Mouse (Mus musculus) E14TG2a.4 (cell line): Measurements from ENCODE around the gene Stx17.

Source experiments
- H3K27me3 ChIP-seq: 2 replicates; pipeline ENCODE4 v1.6.1; 2014; ENCODE audit warnings: low read length, control low read depth; ENCODE audit not compliant: insufficient read depth
- H3K36me3 ChIP-seq: 2 replicates; pipeline ENCODE4 v1.6.1; 2014; ENCODE audit warnings: low read length, control low read depth; ENCODE audit not compliant: insufficient read depth
- H3K4me1 ChIP-seq: replicated peaks from 2 replicates; pipeline ENCODE4 v1.6.1; 2014; ENCODE audit warnings: low read depth, low read length, control low read depth
- H3K4me3 ChIP-seq: replicated peaks from 2 replicates; pipeline ENCODE4 v1.5.1; 2014; ENCODE audit warnings: mild to moderate bottlenecking, low read length
- H3K9me3 ChIP-seq: 2 replicates; pipeline ENCODE4 v1.6.1; 2014; ENCODE audit warnings: low read length, control low read depth
- CTCF ChIP-seq: conservative IDR thresholded peaks from 2 replicates; pipeline ENCODE4 v1.5.1; 2014; ENCODE audit warnings: low read length
- NANOG ChIP-seq: IDR thresholded peaks from 2 replicates; pipeline ENCODE4 v1.6.1; 2014; ENCODE audit warnings: borderline replicate concordance, low read length, mixed read lengths
- POU5F1 ChIP-seq: IDR thresholded peaks from 2 replicates; pipeline ENCODE4 v1.6.1; 2014; ENCODE audit warnings: low read length, borderline replicate concordance

The Stx17 gene

DNA sequence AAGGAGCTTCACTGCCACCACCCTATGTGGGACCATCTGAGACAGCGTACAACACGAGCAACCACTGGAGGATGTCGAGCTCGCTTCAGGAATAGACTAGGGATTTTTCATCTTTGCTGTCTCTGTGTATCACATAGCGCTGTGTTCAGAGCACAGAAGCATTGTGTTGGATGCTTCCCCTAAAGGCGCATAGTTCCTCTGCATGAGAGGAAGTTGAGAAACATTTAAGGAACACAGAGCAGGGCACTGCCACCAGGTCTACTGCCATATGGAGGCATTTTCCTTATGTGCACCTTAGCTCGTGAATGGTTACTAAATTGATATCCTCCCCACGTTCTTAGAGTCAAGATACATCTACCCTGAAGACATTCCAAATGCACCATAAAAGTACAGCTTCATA is 24.5 kb upstream of the Stx17 start:
- no peaks in the 10 kb centered on the region; the same call in 1 of the 2 replicates for H3K27me3 ChIP-seq
- no peaks in the 10 kb centered on the region for H3K4me1 ChIP-seq
- H3K4me3 ChIP-seq: no peak overlapping the region
- no peaks in the 10 kb centered on the region for H3K9me3 ChIP-seq
- no peaks in the 10 kb centered on the region for H3K36me3 ChIP-seq
- no peak for TF ChIP-seq CTCF

DNA sequence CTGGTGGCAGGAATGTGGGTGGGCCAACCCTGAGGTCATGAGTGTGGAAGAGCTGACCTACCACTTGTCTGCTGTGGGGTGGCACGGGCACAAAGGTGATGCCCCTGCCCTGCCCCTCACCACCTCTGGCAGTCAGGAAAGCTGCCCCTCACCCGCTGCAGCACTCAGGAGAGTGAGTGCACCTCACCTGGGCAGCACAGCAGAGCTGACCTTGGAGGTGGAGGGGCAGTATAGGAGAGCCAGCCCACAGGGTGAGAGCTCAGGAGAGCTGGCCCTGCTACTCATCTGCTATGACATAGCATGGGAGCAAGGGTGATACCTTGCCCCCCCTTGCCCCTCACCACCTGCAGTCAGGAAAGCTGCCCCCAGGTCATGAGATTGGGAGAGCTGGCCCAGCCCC is 22.7 kb upstream of the Stx17 start:
- H3K9me3 ChIP-seq: no peaks in the 10 kb centered on the region
- H3K36me3 ChIP-seq: no peaks in the 10 kb centered on the region
- H3K4me3 ChIP-seq: no peak overlapping the region
- TF ChIP-seq CTCF (no peak), POU5F1 (no peak), NANOG (no peak)
- no peaks in the 10 kb centered on the region for H3K4me1 ChIP-seq
- H3K27me3 ChIP-seq: no peaks in the 10 kb centered on the region; the same call in 1 of the 2 replicates

DNA sequence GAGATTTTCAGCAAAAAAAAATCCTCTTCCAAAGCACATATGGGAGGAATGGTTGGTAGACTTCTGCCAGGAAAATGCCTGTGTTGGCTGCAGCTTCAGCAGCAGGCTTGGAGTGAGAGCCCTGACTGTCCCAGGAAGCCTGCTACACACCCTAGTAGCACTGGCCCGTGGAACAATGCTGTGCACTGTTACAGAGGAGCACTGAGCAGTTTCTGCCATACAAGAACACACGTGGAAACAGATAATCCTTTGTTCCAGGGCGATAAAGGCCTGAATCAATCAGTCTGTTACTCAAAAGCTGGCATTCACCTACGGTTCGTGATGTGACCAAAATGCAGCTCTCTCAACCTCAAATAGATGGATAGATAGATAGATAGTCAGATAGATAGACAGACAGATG is 19.3 kb upstream of the Stx17 start:
- TF ChIP-seq CTCF: no peak
- TF ChIP-seq NANOG: no peak
- no peak for TF ChIP-seq POU5F1
- H3K27me3 ChIP-seq: no peaks in the 10 kb centered on the region
- H3K36me3 ChIP-seq: no peaks in the 10 kb centered on the region
- H3K4me1 ChIP-seq: no peaks in the 10 kb centered on the region
- no peaks in the 10 kb centered on the region for H3K9me3 ChIP-seq
- no peak overlapping the region for H3K4me3 ChIP-seq

DNA sequence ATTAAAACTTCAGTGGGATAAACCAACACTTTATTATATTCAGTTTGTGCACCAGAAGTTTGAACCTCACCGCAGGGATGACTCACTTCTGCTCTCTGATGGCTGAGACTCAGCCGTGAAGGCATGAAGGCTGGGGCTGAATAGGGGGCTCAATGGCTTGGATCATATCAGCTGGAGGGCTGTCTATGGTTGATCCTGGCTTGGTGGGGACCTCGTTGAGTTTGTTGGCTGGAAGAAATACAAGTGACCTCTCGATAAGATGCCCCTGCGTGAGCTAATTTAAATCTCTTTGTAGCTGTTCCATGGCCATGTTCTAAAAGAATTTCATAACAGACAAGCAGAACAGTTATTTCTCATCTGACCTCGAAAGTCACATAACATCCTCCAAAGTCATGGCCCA is 17.6 kb upstream of the Stx17 start:
- Histone ChIP-seq H3K36me3 (no peaks in the 10 kb centered on the region), H3K4me3 (no peak overlapping the region), H3K4me1 (no peaks in the 10 kb centered on the region), H3K9me3 (no peaks in the 10 kb centered on the region), H3K27me3 (no peaks in the 10 kb centered on the region)
- TF ChIP-seq CTCF (no peak), POU5F1 (no peak), NANOG (no peak)

DNA sequence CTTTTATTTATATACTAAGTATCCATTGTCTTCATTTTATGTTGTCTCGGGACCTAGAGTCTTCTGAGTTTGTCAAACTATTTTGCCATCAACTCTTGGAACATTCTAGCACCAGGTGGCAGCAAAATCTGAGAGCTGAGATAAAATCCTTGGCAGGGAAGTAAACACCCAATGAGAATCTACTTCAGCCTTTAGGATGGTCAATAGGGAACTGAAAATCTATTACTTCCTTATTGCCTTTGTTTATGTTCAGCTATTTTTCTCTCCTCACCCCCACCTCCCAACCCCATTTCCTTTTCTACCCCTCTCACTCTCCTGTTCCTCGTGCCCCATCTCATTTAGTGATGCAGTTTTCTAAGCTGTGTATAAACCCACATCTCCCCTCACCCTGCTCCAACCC is 16.1 kb upstream of the Stx17 start:
- TF ChIP-seq CTCF (no peak), POU5F1 (no peak), NANOG (no peak)
- H3K27me3 ChIP-seq: no peaks in the 10 kb centered on the region

DNA sequence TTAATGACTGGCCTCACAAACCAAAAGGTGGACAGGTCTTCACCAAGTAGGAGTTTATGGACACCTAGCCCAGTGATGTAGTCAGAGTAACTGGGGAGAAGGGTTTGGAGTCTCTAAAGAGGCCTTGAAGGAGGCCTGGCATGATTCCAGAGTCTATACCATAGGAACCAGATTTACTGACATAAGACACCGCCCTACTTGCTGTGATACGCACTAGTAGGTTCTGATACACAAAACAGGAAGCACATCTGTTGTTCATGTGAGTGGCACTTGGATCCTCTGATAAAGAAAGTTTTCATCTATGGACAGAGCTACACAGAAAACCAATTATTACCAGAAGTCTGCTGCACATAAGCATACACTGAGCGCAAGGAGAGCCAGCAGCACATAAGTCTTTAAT is 14.4 kb upstream of the Stx17 start:
- no peaks in the 10 kb centered on the region for H3K27me3 ChIP-seq
- H3K36me3 ChIP-seq: no peaks in the 10 kb centered on the region
- H3K9me3 ChIP-seq: no peaks in the 10 kb centered on the region
- TF ChIP-seq NANOG (no peak), POU5F1 (no peak), CTCF (no peak)
- H3K4me1 ChIP-seq: no peaks in the 10 kb centered on the region
- no peak overlapping the region for H3K4me3 ChIP-seq

More for the DNA sequence above, 16.1 kb upstream of the Stx17 start:
- Histone ChIP-seq H3K4me1 (no peaks in the 10 kb centered on the region), H3K36me3 (no peaks in the 10 kb centered on the region), H3K9me3 (no peaks in the 10 kb centered on the region), H3K4me3 (no peak overlapping the region)

DNA sequence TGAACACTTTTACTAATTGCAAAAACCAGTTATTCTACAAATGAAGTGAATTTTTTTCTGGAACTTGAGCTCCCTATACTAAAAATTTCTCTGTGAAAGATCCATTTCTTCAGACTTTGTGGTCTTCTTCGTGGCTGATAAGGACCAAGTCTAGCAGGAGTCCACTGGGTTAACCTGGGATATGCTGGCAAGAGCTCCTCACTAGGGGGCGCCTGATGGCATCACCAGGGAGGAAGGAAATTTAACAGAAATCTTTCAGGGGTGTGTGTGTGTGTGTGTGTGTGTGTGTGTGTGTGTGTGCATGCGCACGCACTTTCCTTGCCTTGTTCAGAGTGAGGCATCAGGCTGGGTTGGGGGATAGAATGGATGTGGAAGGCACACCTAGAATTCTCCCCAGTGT is 8.5 kb upstream of the Stx17 start:
- Histone ChIP-seq H3K36me3 (no peaks in the 10 kb centered on the region), H3K4me3 (no peak overlapping the region), H3K9me3 (no peaks in the 10 kb centered on the region), H3K4me1 (no peaks in the 10 kb centered on the region), H3K27me3 (no peaks in the 10 kb centered on the region; the same call in 1 of the 2 replicates)
- TF ChIP-seq NANOG: no peak
- TF ChIP-seq CTCF: peak; percentile 56
- TF ChIP-seq POU5F1: no peak

DNA sequence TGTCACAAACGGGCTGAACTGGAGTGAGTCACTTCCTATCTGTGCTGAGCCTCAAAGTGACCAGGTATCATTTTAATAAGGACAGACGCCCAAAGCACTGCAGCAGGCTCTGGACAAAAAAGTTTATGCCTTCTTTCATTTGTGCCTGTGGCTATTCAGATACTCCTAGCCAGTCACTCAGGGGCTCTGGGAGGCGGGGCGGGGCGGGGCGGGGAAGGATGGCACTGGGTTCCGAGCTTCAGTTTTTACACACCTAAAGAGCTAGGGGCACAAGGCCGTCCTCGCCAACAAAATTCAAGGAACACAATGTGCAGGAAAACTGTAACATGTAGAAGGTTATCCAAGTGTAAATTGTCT is 321 bp upstream of the Stx17 start:
- Histone ChIP-seq H3K9me3 (peaks cover 6% of the 10 kb centered on the region; the same call in 1 of the 2 replicates), H3K36me3 (no peaks in the 10 kb centered on the region), H3K4me1 (no peaks in the 10 kb centered on the region), H3K27me3 (peaks cover 26% of the 10 kb centered on the region), H3K4me3 (peak overlapping the region; percentile 81; the same call in 1 of the 2 replicates)
- no peak for TF ChIP-seq POU5F1
- TF ChIP-seq NANOG: no peak

DNA sequence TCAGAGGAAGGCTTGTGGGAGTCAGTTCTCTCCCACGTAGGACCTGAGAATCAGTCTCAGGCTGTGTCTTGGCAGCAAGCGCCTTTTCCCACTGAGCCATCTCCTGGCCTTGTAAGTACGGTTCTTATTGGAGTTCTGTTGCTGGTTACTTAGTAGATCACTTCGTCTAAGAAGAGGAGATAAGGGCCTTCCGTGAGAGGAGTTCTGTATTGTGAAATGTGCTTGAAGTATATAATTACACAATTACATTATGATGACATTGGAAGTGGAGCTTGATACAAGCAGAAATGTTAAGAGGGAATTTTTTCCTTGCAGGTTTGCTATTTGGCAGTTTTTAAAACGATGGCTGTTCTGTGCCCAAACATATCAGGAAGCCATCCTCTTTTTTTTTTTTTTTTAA is 5.6 kb downstream of the Stx17 start:
- Histone ChIP-seq H3K9me3 (peaks cover 6% of the 10 kb centered on the region; the same call in 1 of the 2 replicates), H3K36me3 (no peaks in the 10 kb centered on the region), H3K27me3 (peaks cover 17% of the 10 kb centered on the region), H3K4me3 (no peak overlapping the region), H3K4me1 (no peaks in the 10 kb centered on the region)
- no peak for TF ChIP-seq CTCF
- TF ChIP-seq NANOG: no peak
- TF ChIP-seq POU5F1: no peak

DNA sequence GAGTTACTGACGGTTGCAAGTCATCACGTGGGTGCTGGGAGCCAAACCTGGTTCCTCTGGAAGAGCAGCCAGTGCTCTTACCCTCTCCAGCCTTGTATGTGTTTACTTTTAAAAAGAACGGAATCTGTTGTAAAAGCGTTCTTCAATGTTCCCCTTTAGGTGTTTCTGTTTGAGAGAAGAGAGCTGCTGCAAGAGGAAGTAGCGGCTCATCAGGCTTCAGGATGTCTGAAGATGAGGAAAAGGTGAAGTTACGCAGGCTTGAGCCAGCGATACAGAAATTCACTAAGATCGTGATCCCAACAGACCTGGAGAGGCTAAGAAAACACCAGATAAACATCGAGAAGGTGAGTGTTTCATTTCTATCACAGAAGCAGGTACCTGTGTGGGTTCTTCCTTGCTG is 6.9 kb downstream of the Stx17 start:
- Histone ChIP-seq H3K27me3 (peaks cover 5% of the 10 kb centered on the region), H3K9me3 (peaks cover 5% of the 10 kb centered on the region; the same call in 1 of the 2 replicates), H3K4me1 (no peaks in the 10 kb centered on the region), H3K36me3 (no peaks in the 10 kb centered on the region), H3K4me3 (no peak overlapping the region)
- TF ChIP-seq POU5F1: no peak
- TF ChIP-seq NANOG: no peak
- TF ChIP-seq CTCF: no peak
